Mouse (Mus musculus): ENCODE results near the gene Ovca2.

The Ovca2 gene

DNA sequence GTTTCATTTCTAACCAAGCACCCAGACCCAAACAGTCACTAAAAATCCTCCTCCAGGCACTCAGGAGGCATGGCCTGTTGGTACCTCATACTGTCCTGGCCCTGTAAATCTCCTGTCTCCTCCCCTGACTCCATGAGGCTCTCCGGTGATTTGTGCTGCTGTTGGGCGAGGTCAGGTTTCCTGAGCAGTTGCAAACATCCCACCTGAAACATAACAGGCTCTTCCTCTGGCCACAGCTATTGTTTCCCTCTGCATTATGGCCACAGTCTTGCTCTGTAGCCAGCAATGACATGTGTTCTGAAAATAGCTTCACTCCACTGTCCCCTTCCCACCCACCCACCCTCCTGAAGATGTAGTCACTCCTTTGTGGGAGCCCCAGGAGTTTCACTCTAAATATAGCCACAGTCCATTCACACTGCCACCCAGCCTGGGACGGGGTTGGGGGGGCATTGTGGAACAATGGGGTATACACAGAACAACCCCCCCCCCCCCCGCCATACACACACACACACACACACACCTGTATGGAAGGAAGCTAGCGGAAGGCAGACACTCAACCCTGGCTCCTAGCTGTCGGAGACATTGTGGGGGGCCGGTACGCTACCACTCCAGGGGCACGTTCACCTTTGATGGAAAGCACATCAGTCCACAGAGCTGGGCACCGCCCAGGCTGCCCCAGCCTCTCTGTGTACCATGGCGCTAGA is 30.2 kb downstream of the Ovca2 start:
- DNase-seq: no peak

- no peak for DNase-seq
Measured at GRCm38 (mm10) chr11:75147846-75148168, 30.8 kb downstream of the Ovca2 start.

DNA sequence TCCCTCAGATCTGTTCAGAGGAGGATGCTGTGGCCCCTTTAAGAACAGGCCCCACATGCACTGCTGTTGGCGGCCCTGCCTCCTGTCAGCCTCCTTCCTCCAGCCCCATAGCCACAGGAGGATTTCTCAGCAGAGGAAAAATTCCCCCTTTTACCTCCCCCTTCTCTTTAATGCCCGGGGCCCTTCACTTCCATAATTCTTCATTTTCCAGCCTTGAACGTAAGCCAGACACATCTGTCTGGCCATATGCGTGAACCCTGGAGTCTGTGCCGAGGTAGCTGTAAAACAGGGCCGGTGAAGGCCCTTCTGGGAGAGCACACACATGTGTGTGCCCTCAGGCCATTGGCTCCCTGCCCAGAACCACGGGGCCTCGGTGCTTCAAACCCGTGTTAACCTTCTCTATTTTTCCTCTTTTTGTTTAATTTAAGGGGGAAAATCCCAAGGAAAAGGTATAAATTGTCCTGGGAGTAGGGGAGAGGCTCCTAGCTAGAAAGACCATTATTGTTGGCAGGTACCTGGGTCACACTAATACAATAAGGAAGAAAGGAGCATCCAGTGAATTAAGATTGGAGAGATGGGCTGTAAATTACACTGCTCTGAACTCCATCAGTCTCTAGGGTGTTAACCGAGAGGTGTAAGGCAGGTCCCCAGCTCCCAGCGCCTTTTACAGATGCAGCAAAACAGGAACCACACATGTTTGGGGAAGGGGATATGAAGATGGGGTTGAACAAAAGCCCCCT is 31.4 kb downstream of the Ovca2 start:
- no peak for DNase-seq

- no peak for DNase-seq
Measured at GRCm38 (mm10) chr11:75145841-75146240, 32.8 kb downstream of the Ovca2 start.

DNA sequence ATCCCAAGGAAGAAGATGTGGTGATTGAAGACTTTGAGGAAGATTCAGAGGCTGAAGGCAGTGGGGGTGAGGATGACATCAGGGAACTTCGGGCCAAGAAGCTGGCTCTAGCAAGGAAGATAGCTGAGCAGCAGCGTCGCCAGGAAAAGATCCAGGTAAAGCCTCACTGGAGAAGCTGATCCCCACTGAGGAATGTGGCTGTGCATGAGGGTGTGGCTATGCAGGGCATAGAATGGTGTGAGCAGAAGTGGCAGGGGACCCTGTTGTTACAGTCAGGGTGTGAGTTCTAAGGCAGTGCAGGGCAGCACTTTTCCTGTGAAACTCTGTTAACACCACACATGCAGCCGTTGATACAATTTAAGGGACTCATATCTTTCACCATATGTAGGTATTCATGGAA is 35.9 kb downstream of the Ovca2 start:
- no peak for DNase-seq

GRCm38 (mm10) chr11:75141913-75142312 is 36.7 kb downstream of the Ovca2 start:
- DNase-seq: no peak

DNA sequence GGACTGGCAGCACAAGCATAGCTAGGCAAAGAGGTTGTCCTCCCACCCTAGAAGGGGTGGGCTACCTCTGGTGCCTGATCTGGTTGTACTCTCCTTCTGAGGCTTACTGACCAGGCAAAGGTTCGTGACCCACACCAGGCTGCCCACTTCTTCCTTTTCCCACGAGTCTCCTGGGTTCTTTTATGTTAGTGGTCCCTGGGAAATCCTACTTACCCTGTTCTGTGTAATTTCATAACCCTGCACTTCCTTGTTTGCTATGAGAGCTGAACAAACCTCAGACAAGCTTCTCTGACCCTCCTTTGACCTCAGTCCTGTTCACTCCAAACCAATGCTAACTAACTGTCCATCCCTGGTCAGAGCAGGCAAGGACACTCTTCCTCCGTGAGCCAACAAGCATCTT is 37.6 kb downstream of the Ovca2 start:
- DNase-seq: no peak

GRCm38 (mm10) chr11:75140431-75140830 is 38.2 kb downstream of the Ovca2 start:
- DNase-seq: no peak

GRCm38 (mm10) chr11:75139122-75139963 is 39.3 kb downstream of the Ovca2 start:
- no peak for DNase-seq

GRCm38 (mm10) chr11:75136666-75137398 is 41.8 kb downstream of the Ovca2 start:
- DNase-seq: no peak

DNA sequence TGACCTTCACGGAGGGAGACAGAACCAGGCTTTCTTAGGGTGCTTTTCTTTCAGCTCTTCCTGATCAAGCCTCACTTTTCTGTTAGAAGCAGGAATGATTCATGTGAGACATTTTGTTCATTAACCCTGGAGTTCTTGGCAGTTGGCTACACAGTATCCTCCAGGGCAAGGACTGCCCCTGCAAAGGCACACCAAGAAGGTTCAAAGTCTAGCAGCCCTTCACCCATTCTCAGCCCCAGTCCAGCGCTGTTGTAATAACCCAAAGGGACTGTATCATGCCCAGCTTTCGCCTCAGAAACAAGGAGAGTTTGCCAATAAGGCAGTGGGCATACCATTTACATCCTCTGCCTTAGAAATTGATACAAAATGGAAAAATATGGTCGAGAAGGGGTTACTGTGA is 43.3 kb downstream of the Ovca2 start:
- no peak for DNase-seq

DNA sequence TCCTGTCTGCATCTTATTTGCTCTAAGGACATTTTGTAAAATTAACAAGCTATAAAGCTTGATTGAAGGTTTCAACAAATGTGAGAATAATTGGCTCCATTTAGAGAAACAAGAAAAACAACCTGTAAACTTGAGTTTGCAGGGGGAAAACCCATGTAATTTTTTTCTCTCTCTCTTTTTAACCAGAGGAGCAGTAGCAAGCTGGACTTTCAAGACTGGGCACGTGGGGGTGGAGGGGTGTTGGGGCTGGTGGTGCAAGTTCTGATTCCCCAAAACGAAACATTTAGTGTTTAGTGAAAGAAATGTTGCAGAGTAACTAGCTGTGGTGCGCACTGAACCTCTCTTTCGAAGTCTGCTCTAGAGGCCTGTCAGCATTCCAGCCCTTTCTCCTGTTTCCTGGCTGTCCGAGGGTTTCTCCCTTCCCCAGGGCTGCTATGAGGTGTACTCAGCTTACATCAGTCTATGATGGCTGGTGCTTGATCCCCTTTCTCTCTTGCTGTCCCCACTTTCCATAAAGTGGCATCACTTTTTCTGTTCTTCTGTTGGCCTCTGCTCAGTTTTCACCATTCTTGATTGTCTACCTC is 44.1 kb downstream of the Ovca2 start:
- DNase-seq: no peak

DNA sequence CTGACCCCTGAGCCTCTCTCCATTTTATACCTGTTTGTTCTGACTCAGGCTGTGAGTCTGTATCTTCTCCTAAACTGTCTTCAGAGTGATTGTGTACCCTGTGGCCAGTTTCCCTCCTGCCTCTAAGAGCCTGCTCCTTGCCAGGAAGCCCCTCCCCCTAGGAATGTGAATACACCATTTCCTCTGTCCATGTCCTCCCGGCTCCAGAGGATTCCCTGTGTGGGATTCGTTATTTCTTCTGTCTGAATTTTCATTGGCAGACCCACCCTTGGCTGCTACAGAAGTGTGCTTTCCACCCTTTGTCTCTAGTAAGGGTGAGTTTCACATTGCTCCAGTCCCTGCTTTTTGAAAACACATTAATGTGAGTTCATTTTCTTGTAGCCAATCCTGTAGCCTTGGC is 44.7 kb downstream of the Ovca2 start:
- no peak for DNase-seq

DNA sequence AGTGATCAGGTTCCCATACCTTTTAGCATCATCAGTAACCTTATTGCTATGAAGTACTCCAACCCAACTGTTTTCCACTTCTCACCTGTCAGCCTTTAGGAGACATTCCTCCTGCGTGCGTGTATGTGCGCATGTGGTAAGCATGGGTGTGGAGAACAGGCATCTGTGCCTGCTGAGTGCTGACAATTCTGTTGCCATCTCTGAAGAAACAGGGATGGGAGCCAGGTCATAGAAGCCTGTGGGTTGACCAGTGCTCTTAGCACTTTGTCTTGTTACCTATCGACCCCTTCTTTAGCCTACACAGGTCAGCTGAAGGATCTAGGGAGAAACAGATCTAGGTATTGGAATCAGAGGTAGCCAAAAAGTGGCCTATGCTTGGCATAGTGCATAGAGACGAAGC is 45.2 kb downstream of the Ovca2 start:
- no peak for DNase-seq

DNA sequence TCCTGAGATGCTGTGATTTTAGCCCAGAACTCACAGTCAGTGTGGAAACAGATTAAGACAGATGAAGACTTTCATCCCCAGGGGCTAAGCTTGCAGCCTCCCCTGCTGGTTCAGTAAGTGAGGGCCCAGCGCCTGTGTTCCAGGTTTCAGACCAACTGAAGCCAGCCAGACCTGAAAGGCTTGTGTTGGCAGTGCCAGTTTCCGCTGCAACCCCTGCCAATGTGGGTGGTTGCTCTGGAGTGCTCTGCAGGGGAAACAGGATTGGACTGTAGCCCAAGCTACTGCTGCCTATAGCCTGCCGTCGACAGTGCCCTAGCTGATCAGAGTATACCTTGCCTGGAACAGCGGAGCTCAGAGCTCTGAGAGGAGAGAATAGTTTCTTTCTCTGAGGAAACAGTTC is 46.4 kb downstream of the Ovca2 start:
- DNase-seq: peak; percentile 57

- DNase-seq: no peak
Measured at GRCm38 (mm10) chr11:75131300-75131699, 47.3 kb downstream of the Ovca2 start.

DNA sequence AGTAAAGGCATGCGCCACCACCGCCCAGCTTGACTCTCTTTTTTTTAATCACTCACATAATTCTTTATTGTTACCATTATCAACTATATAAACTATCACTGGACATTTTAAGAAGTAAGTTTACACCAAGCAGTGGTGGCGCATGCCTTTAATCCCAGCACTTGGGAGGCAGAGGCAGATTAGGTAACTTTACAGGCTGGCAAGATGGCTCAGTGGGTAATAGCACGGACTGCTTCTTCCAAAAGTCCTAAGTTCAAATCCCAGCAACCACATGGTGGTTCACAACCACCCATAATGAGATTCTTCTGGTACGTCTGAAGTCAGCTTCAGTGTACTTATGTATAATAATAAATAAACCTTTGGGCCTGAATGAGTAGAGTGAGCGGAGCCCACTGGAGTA is 49.2 kb downstream of the Ovca2 start:
- DNase-seq: no peak

GRCm38 (mm10) chr11:75126384-75126783 is 52.3 kb downstream of the Ovca2 start:
- no peak for DNase-seq

Measured in right cerebral cortex, postnatal 25 days (tissue).